ENCODE assay signal across 7 mouse cellular contexts in genomic region chr4:127125834-127126463, GRCm38 (mm10). TPM values are rescaled to one million over a fixed set of nuclear protein-coding genes. Genes with fewer than 3 reads are reported as not detected.
DNase-seq lines count a peak whose midpoint lies in the region; ATAC-seq lines count a peak whose summit lies in the region.

No protein-coding gene starts in this region.

- H3K4me1 ChIP-seq in intestine, embryonic 15.5 days (replicated peaks), result no peaks in the 10 kb centered on the region
- peaks cover 20% of the 10 kb centered on the region for H3K4me1 ChIP-seq in midbrain, embryonic 10.5 days

- no peak overlapping the region for H3K27ac ChIP-seq in intestine, embryonic 15.5 days
- H3K27ac ChIP-seq in midbrain, embryonic 10.5 days (replicated peaks), result peak overlapping the region; percentile 80

- under 1% methylated on average over 35 of the region's 35 CpGs for WGBS in intestine, embryonic 15.5 days
- 3% methylated on average over 35 of the region's 35 CpGs for WGBS in midbrain, embryonic 10.5 days

- intact Hi-C loops in gastrocnemius, postnatal 36 days (cut with DNase I), result no loop called here
- intact Hi-C loops in left cerebral cortex, postnatal 25 days (cut with DNase I), result no loop called here

- H3K9me3 ChIP-seq in intestine, embryonic 15.5 days, result no peaks in the 10 kb centered on the region
- H3K9me3 ChIP-seq in midbrain, embryonic 10.5 days (replicated peaks), result no peaks in the 10 kb centered on the region

- DNase-seq in adrenal gland, adult 2 months, result peak; percentile 94
- DNase-seq in embryo, embryonic 11.5 days (ENCODE audit: low read depth, low spot score), result peak; percentile 79
- peak; percentile 66 to 82 for DNase-seq in gastrocnemius, postnatal 36 days
- DNase-seq in left cerebral cortex, postnatal 25 days (ENCODE audit: low spot score in 2 of 2), result peak; percentile 28 to 49
- peak; percentile 88 for DNase-seq in midbrain, embryonic 10.5 days (ENCODE audit: low spot score)
- DNase-seq in skeletal muscle tissue, adult 2 months (ENCODE audit: low read depth, low spot score), result peak; percentile 68

- H3K9ac ChIP-seq in intestine, embryonic 15.5 days, result peak overlapping the region; percentile 74

- peak overlapping the region; percentile 85 for H3K4me2 ChIP-seq in intestine, embryonic 15.5 days (replicated peaks)

- ATAC-seq in intestine, embryonic 15.5 days, result peak; percentile 99

- H3K4me3 ChIP-seq in intestine, embryonic 15.5 days (replicated peaks), result peak overlapping the region; percentile 61
- peak overlapping the region; percentile 77 for H3K4me3 ChIP-seq in midbrain, embryonic 10.5 days

- 0 out of 2 replicates have a peak, but pooled peaks cover 2% of the 10 kb centered on the region for H3K36me3 ChIP-seq in intestine, embryonic 15.5 days
- peaks cover 12% of the 10 kb centered on the region for H3K36me3 ChIP-seq in midbrain, embryonic 10.5 days

- H3K27me3 ChIP-seq in intestine, embryonic 15.5 days (replicated peaks), result no peaks in the 10 kb centered on the region
- no peaks in the 10 kb centered on the region for H3K27me3 ChIP-seq in midbrain, embryonic 10.5 days (ENCODE audit: low read depth, poor library complexity, severe bottlenecking)

RNA-seq across cellular contexts. Expression of gene Tmem35b, which starts 2.5 kb away (rescaled TPM):
- 10 to 100 TPM; 18.1 to 19.3 TPM for total RNA-seq in adrenal gland, adult 2 months (2021)
- 17.6 and 19.7 TPM in 2 replicates for polyA plus RNA-seq in adrenal gland, adult 2 months (2012; rRNA removed)
- total RNA-seq in gastrocnemius, postnatal 36 days (2021), result 1 to 10 TPM in 1 of 2 experiments, under 1 TPM in 1; 0.77 to 1.2 TPM
- polyA plus RNA-seq in intestine, embryonic 15.5 days (2015; fragmentation: Nextera tagmentation; extraction: Ambion mirVana), result 23.2 and 25.7 TPM in 2 replicates
- 1 to 10 TPM; 2.5 to 3.4 TPM for total RNA-seq in left cerebral cortex, postnatal 25 days (2021)
- polyA plus RNA-seq in midbrain, embryonic 10.5 days (2016; fragmentation: Nextera tagmentation; extraction: Ambion mirVana), result 15.3 and 20.1 TPM in 2 replicates

RNA-seq across cellular contexts. Expression of gene Dlgap3, which starts 43.1 kb away (rescaled TPM):
- 1 to 10 TPM; 3.4 to 3.9 TPM for total RNA-seq in adrenal gland, adult 2 months (2021)
- polyA plus RNA-seq in adrenal gland, adult 2 months (2012; rRNA removed), result 13.3 and 14.7 TPM in 2 replicates
- under 1 TPM in 1 of 2 experiments, not detected in 1; 0.23 TPM for total RNA-seq in gastrocnemius, postnatal 36 days (2021)
- 1.1 and 1.2 TPM in 2 replicates for polyA plus RNA-seq in intestine, embryonic 15.5 days (2015; fragmentation: Nextera tagmentation; extraction: Ambion mirVana)
- 100 to 1,000 TPM; 396 to 399 TPM for total RNA-seq in left cerebral cortex, postnatal 25 days (2021)
- 1.9 and 2.8 TPM in 2 replicates for polyA plus RNA-seq in midbrain, embryonic 10.5 days (2016; fragmentation: Nextera tagmentation; extraction: Ambion mirVana)

RNA-seq across cellular contexts. Expression of gene Zmym6, which starts 48.8 kb away (rescaled TPM):
- total RNA-seq in adrenal gland, adult 2 months (2021), result 10 to 100 TPM; 14.2 to 15.3 TPM
- 1.7 and 1.9 TPM in 2 replicates for polyA plus RNA-seq in adrenal gland, adult 2 months (2012; rRNA removed)
- total RNA-seq in gastrocnemius, postnatal 36 days (2021), result 1 to 10 TPM; 3.4 to 4.7 TPM
- polyA plus RNA-seq in intestine, embryonic 15.5 days (2015; fragmentation: Nextera tagmentation; extraction: Ambion mirVana), result 15.1 and 18.2 TPM in 2 replicates
- 10 to 100 TPM; 27.1 to 38.9 TPM for total RNA-seq in left cerebral cortex, postnatal 25 days (2021)
- polyA plus RNA-seq in midbrain, embryonic 10.5 days (2016; fragmentation: Nextera tagmentation; extraction: Ambion mirVana), result 19.0 and 22.7 TPM in 2 replicates

Comparison
In these comparisons a context has a peak if more than half of its experiments do, and no peak if none do; other contexts are left out.
1. DNase-seq: peak in every context shown above with its lines; median percentile 94 in adrenal gland, adult 2 months; 88 in midbrain, embryonic 10.5 days; 79 in embryo, embryonic 11.5 days; 74 in gastrocnemius, postnatal 36 days; 68 in skeletal muscle tissue, adult 2 months; 38 in left cerebral cortex, postnatal 25 days.
2. RNA of gene Tmem35b, which starts 2.5 kb away (total RNA-seq): 18.1 to 19.3 TPM in adrenal gland, adult 2 months; 2.5 to 3.4 TPM in left cerebral cortex, postnatal 25 days and 0.77 to 1.2 TPM in gastrocnemius, postnatal 36 days; every median in the first group is over 4 times any median in the second.
3. RNA of gene Dlgap3, which starts 43.1 kb away (total RNA-seq): 396 to 399 TPM in left cerebral cortex, postnatal 25 days; 3.4 to 3.9 TPM in adrenal gland, adult 2 months and 0.23 TPM in gastrocnemius, postnatal 36 days; every median in the first group is over 10 times any median in the second.